Comparison of ENCODE assay signal across 30 mouse cellular contexts in the genomic region with DNA sequence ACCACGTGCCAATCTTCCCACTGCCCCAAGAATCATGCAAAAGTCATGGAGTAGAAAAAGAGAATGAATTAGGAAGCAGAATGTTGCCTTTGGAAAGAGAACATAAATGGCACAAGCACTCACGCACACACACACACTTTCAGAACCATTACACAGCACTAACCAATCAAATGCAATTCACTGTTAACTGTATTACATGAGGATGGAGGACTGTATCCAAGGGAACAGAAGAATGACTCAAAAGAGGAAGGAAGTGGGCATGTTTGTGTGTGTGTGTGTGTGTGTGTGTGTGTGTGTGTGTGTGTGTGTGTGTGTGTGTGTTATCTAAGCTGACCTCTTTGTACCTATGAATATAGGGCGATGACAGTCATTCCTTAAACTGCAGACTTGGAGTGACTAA.
A peak's percentile ranks its signal among the peaks of the same experiment; 100 is the strongest.
DNase-seq lines count a peak whose midpoint lies in the region; ATAC-seq lines count a peak whose summit lies in the region.
"Had no signal": no experiment of that assay in that cellular context is flagged by ENCODE, and none has a peak within 500 bp of the region (broad histone marks: within the 10 kb centered on the region; RNA-seq: fewer than 3 reads in every experiment).

No protein-coding gene starts in this region.

- no peaks in the 10 kb centered on the region for H3K4me1 ChIP-seq in forebrain, embryonic 14.5 days (ENCODE audit: control insufficient read depth, insufficient read depth, low read length)
- peaks cover 6% of the 10 kb centered on the region for H3K4me1 ChIP-seq in forebrain, embryonic 16.5 days (replicated peaks; ENCODE audit: control insufficient read depth, insufficient read depth, low read length)
- peaks cover 27% of the 10 kb centered on the region for H3K4me1 ChIP-seq in midbrain, embryonic 13.5 days (replicated peaks)
- H3K4me1 ChIP-seq in midbrain, embryonic 10.5 days = 0 out of 2 replicates have a peak, but pooled peaks cover 3% of the 10 kb centered on the region
- H3K4me1 ChIP-seq in heart, embryonic 11.5 days (ENCODE audit: control insufficient read depth, insufficient read depth, low read length) = no peaks in the 10 kb centered on the region
- H3K4me1 ChIP-seq: embryonic facial prominence, embryonic 10.5 days; embryonic facial prominence, embryonic 15.5 days; heart, embryonic 15.5 days; kidney, embryonic 15.5 days; liver, embryonic 12.5 days had no signal

- peaks cover 15% of the 10 kb centered on the region for H3K36me3 ChIP-seq in forebrain, embryonic 14.5 days (ENCODE audit: control insufficient read depth, insufficient read depth, low read length)
- H3K36me3 ChIP-seq in forebrain, embryonic 16.5 days (ENCODE audit: control insufficient read depth, insufficient read depth) = peaks cover 11% of the 10 kb centered on the region; the same call in 1 of the 2 replicates
- H3K36me3 ChIP-seq in midbrain, embryonic 13.5 days = 0 out of 2 replicates have a peak, but pooled peaks cover 3% of the 10 kb centered on the region
- no peaks in the 10 kb centered on the region for H3K36me3 ChIP-seq in midbrain, embryonic 10.5 days
- H3K36me3 ChIP-seq in heart, embryonic 11.5 days (ENCODE audit: control insufficient read depth, insufficient read depth, low read length) = no peaks in the 10 kb centered on the region
- H3K36me3 ChIP-seq: embryonic facial prominence, embryonic 10.5 days; embryonic facial prominence, embryonic 15.5 days; forebrain, embryonic 12.5 days; G1E; heart, embryonic 15.5 days; hindbrain, embryonic 15.5 days; kidney, embryonic 15.5 days; liver, embryonic 12.5 days had no signal

- WGBS in forebrain, embryonic 14.5 days = 88% methylated on average over 3 of the region's 3 CpGs
- WGBS in forebrain, embryonic 16.5 days = 72% methylated on average over 3 of the region's 3 CpGs
- WGBS in midbrain, embryonic 13.5 days = 78% methylated on average over 3 of the region's 3 CpGs
- 89% methylated on average over 3 of the region's 3 CpGs for WGBS in midbrain, embryonic 10.5 days
- WGBS in heart, embryonic 11.5 days (ENCODE audit: insufficient replicate concordance) = 72% methylated on average over 3 of the region's 3 CpGs

- ATAC-seq in forebrain, embryonic 14.5 days = no peak
- no peak for ATAC-seq in forebrain, embryonic 16.5 days
- no peak for ATAC-seq in midbrain, embryonic 13.5 days
- peak; percentile 81 to 88 for ATAC-seq in hematopoietic stem cell, adult 5-6 weeks (replicated peaks in 1 of 2; ENCODE audit: insufficient read depth in 1 of 2, low FRiP score in 2 of 2, low TSS enrichment in 1 of 2, low read depth in 1 of 2, poor library complexity in 2 of 2, severe bottlenecking in 2 of 2)
- ATAC-seq in heart, embryonic 11.5 days (replicated peaks; ENCODE audit: insufficient number of reproducible peaks, low FRiP score, low TSS enrichment) = no peak
- ATAC-seq: liver, embryonic 12.5 days; liver, postnatal 0 days had no signal

- no peaks in the 10 kb centered on the region for H3K27me3 ChIP-seq in forebrain, embryonic 14.5 days (replicated peaks; ENCODE audit: control insufficient read depth, insufficient read depth, low read length)
- H3K27me3 ChIP-seq in forebrain, embryonic 16.5 days (replicated peaks; ENCODE audit: control insufficient read depth, insufficient read depth, low read length) = no peaks in the 10 kb centered on the region
- H3K27me3 ChIP-seq in midbrain, embryonic 13.5 days = no peaks in the 10 kb centered on the region
- no peaks in the 10 kb centered on the region for H3K27me3 ChIP-seq in midbrain, embryonic 10.5 days (ENCODE audit: low read depth, poor library complexity, severe bottlenecking)
- no peaks in the 10 kb centered on the region for H3K27me3 ChIP-seq in heart, embryonic 11.5 days (ENCODE audit: control insufficient read depth, insufficient read depth, low read length)
- H3K27me3 ChIP-seq: embryonic facial prominence, embryonic 15.5 days; forebrain, embryonic 12.5 days; hindbrain, embryonic 15.5 days; kidney, embryonic 15.5 days; liver, embryonic 12.5 days had no signal

- peak; percentile 13 for DNase-seq in forebrain, embryonic 14.5 days (ENCODE audit: low spot score)
- no peak for DNase-seq in midbrain, embryonic 10.5 days (ENCODE audit: low spot score)
- peak; percentile 20 for DNase-seq in MEL-GATA-1-ER (ENCODE audit: extremely low read depth, low read depth)
- no peak for DNase-seq in ovary, postnatal 14 days (ENCODE audit: low spot score)
- DNase-seq: adrenal gland, postnatal 25 days; cerebellum, adult 18-20 months; cerebellum, postnatal 14 days; gastrocnemius, adult 2 months; gastrocnemius, postnatal 36 days; kidney, adult 18-20 months; kidney, postnatal 25 days; layer of hippocampus, postnatal 36 days; left cerebral cortex, postnatal 4 days; liver, postnatal 0 days; lung, postnatal 36 days; right cerebral cortex, adult 18-20 months; right cerebral cortex, postnatal 4 days; thymus, postnatal 4 days had no signal

- H3K9me3 ChIP-seq in forebrain, embryonic 14.5 days (replicated peaks; ENCODE audit: control insufficient read depth, low read length) = no peaks in the 10 kb centered on the region
- no peaks in the 10 kb centered on the region for H3K9me3 ChIP-seq in forebrain, embryonic 16.5 days (ENCODE audit: control insufficient read depth, low read length)
- no peaks in the 10 kb centered on the region for H3K9me3 ChIP-seq in midbrain, embryonic 13.5 days
- no peaks in the 10 kb centered on the region for H3K9me3 ChIP-seq in midbrain, embryonic 10.5 days (replicated peaks)
- H3K9me3 ChIP-seq in heart, embryonic 11.5 days (replicated peaks; ENCODE audit: control insufficient read depth, low read length) = no peaks in the 10 kb centered on the region
- H3K9me3 ChIP-seq: embryonic facial prominence, embryonic 10.5 days; embryonic facial prominence, embryonic 15.5 days; forebrain, embryonic 12.5 days; G1E; heart, embryonic 15.5 days; hindbrain, embryonic 15.5 days; kidney, embryonic 15.5 days; liver, embryonic 12.5 days had no signal

- H3K9ac ChIP-seq in forebrain, embryonic 14.5 days (ENCODE audit: low read length) = no peak overlapping the region
- no peak overlapping the region for H3K9ac ChIP-seq in forebrain, embryonic 16.5 days (replicated peaks; ENCODE audit: low read depth, low read length)
- H3K9ac ChIP-seq in midbrain, embryonic 13.5 days (replicated peaks) = no peak overlapping the region
- H3K9ac ChIP-seq in heart, embryonic 11.5 days (ENCODE audit: low read depth, low read length) = no peak overlapping the region
- H3K9ac ChIP-seq: embryonic facial prominence, embryonic 15.5 days; forebrain, embryonic 12.5 days; heart, embryonic 15.5 days; hindbrain, embryonic 15.5 days; kidney, embryonic 15.5 days; liver, embryonic 12.5 days; liver, postnatal 0 days had no signal

- H3K4me2 ChIP-seq in forebrain, embryonic 14.5 days (ENCODE audit: low read length) = no peak overlapping the region
- no peak overlapping the region for H3K4me2 ChIP-seq in forebrain, embryonic 16.5 days (ENCODE audit: low read length)
- H3K4me2 ChIP-seq in midbrain, embryonic 13.5 days (replicated peaks) = no peak overlapping the region
- H3K4me2 ChIP-seq in heart, embryonic 11.5 days = no peak overlapping the region
- H3K4me2 ChIP-seq: embryonic facial prominence, embryonic 15.5 days; forebrain, embryonic 12.5 days; heart, embryonic 15.5 days; hindbrain, embryonic 15.5 days; kidney, embryonic 15.5 days; liver, embryonic 12.5 days had no signal

- H3K27ac ChIP-seq in forebrain, embryonic 14.5 days (ENCODE audit: low read depth, low read length) = no peak overlapping the region
- H3K27ac ChIP-seq in forebrain, embryonic 16.5 days (ENCODE audit: low read length) = no peak overlapping the region
- peak overlapping the region; percentile 59; the same call in 1 of the 2 replicates for H3K27ac ChIP-seq in midbrain, embryonic 13.5 days
- H3K27ac ChIP-seq in midbrain, embryonic 10.5 days (replicated peaks) = no peak overlapping the region
- H3K27ac ChIP-seq in heart, embryonic 11.5 days (ENCODE audit: low read depth, low read length) = no peak overlapping the region
- H3K27ac ChIP-seq: embryonic facial prominence, embryonic 10.5 days; embryonic facial prominence, embryonic 15.5 days; forebrain, embryonic 12.5 days; gastrocnemius, adult 2 months; heart, embryonic 15.5 days; kidney, embryonic 15.5 days; liver, embryonic 12.5 days had no signal

- H3K4me3 ChIP-seq in forebrain, embryonic 14.5 days (ENCODE audit: low read depth, low read length) = no peak overlapping the region
- no peak overlapping the region for H3K4me3 ChIP-seq in forebrain, embryonic 16.5 days (replicated peaks; ENCODE audit: low read length)
- H3K4me3 ChIP-seq in midbrain, embryonic 13.5 days (replicated peaks) = no peak overlapping the region
- H3K4me3 ChIP-seq in midbrain, embryonic 10.5 days = no peak overlapping the region
- no peak overlapping the region for H3K4me3 ChIP-seq in heart, embryonic 11.5 days (ENCODE audit: low read depth, low read length)
- H3K4me3 ChIP-seq: embryonic facial prominence, embryonic 10.5 days; embryonic facial prominence, embryonic 15.5 days; forebrain, embryonic 12.5 days; gastrocnemius, adult 2 months; heart, embryonic 15.5 days; hindbrain, embryonic 15.5 days; kidney, embryonic 15.5 days; liver, embryonic 12.5 days had no signal

Comparison
In these comparisons a context has a peak if more than half of its experiments do, and no peak if none do; other contexts are left out.
1. ATAC-seq: peak in hematopoietic stem cell, adult 5-6 weeks (2 of 2); none in forebrain, embryonic 14.5 days (single experiment), forebrain, embryonic 16.5 days (single experiment), midbrain, embryonic 13.5 days (single experiment) and heart, embryonic 11.5 days (single experiment).
2. DNase-seq: peak in forebrain, embryonic 14.5 days (single experiment) and MEL-GATA-1-ER (single experiment); none in midbrain, embryonic 10.5 days (single experiment) and ovary, postnatal 14 days (single experiment).